Mouse (Mus musculus): ENCODE measurements around the gene Nr3c2.

DNA sequence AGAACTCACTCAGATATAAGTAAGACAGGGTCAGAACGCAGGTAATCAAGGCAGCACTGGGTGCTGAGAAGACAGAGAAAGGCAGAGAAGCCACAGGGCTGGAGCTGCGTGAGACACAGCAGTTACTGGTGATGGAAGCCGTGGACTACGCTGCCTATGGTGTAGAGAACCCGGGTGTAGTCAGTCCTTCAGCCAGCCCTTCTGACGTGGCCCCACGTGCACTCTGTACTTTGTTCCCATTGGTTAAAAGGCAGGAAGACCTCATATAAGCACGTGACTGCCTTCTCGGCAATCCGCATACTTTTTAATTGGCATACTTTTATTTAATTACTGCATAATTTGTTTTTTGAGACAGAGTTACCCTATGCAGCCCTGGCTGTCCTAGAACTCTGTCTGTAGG, 198.9 kb downstream of the Nr3c2 start:
- TF ChIP-seq CTCF (IDR thresholded peaks at IDR 0.05; ENCODE audit: low read depth, low read length) = no peak
- no peak for TF ChIP-seq EP300 (IDR thresholded peaks at IDR 0.05; ENCODE audit: insufficient read depth, low read depth, low read length)
